Mouse (Mus musculus) liver, postnatal 0 days (tissue): Measurements from ENCODE around the gene Krtap1-4.
"Not testable (repeated sequence)": the region's sequence is repeated elsewhere in the genome, so short reads cannot be mapped to it uniquely, and the experiment has no call there.

Experiments used
- CTCF ChIP-seq: sonication (generic); IDR thresholded peaks from 2 replicates; pipeline ENCODE4 v1.5.1; 2016; ENCODE audit warnings: antibody characterized with exemption, low read depth
- EP300 ChIP-seq: IDR thresholded peaks from 2 replicates; pipeline ENCODE4 v1.6.1; 2016; ENCODE audit warnings: antibody characterized with exemption, low read depth, mild to moderate bottlenecking

- TF ChIP-seq CTCF, EP300: not testable (repeated sequence)
Observed at GRCm38 (mm10) chr11:99597742-99598141, 14.3 kb upstream of the Krtap1-4 start, which contains the start of gene Krtap9-3.
